Mouse (Mus musculus): Measurements from ENCODE around the gene Ahnak. TPM values are rescaled to one million over a fixed set of nuclear protein-coding genes. Genes with fewer than 3 reads are reported as not detected.

The Ahnak gene
- polyA plus RNA-seq, 1 experiment from 2014 or later: 10.6 TPM

DNA sequence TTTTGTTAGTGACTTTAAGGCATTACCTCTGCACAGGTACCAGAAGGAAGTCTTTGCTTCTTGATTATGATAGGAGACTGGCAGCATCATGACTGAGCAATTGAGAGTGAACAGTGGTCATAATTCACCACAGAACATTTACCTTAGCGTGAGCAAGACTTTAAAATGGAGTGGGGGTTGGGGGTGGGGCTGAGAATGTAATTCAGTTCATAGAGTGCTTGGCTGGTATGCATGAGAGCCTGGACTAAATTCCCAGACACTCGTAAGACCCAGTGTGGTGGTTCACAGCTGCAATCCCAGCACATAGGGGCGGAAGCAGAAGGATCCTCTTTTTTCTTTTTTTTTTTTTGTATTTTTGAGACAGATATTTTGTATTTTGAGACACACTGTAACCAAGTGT, 30.2 kb downstream of the Ahnak start:
- H3K4me2 ChIP-seq (ENCODE audit: low read depth, low read length): no peak overlapping the region
- WGBS: 94% methylated on average over 3 of the region's 3 CpGs
- no peaks in the 10 kb centered on the region for H3K4me1 ChIP-seq (ENCODE audit: control insufficient read depth, insufficient read depth, low read length)
- H3K4me3 ChIP-seq (ENCODE audit: low read depth, low read length): no peak overlapping the region
- no peaks in the 10 kb centered on the region for H3K27me3 ChIP-seq (ENCODE audit: control insufficient read depth, insufficient read depth, low read length)
- no peaks in the 10 kb centered on the region for H3K36me3 ChIP-seq (replicated peaks; ENCODE audit: control insufficient read depth, insufficient read depth, low read depth, low read length)
- ATAC-seq (replicated peaks; ENCODE audit: insufficient number of reproducible peaks, low FRiP score, low TSS enrichment, low read depth): no peak
- H3K27ac ChIP-seq (replicated peaks; ENCODE audit: low read depth, low read length): no peak overlapping the region
- DNase-seq (ENCODE audit: low spot score): no peak
- H3K9ac ChIP-seq (replicated peaks; ENCODE audit: low read length): no peak overlapping the region
- H3K9me3 ChIP-seq (replicated peaks; ENCODE audit: control insufficient read depth, low read length): no peaks in the 10 kb centered on the region

GRCm38 (mm10) chr19:9023021-9023778, 34.1 kb downstream of the Ahnak start:
- Histone ChIP-seq H3K27me3 (ENCODE audit: control insufficient read depth, insufficient read depth, low read length) (no peaks in the 10 kb centered on the region), H3K9me3 (replicated peaks; ENCODE audit: control insufficient read depth, low read length) (no peaks in the 10 kb centered on the region), H3K4me2 (ENCODE audit: low read depth, low read length) (no peak overlapping the region), H3K27ac (replicated peaks; ENCODE audit: low read depth, low read length) (no peak overlapping the region), H3K36me3 (replicated peaks; ENCODE audit: control insufficient read depth, insufficient read depth, low read depth, low read length) (no peaks in the 10 kb centered on the region), H3K4me3 (ENCODE audit: low read depth, low read length) (no peak overlapping the region), H3K4me1 (ENCODE audit: control insufficient read depth, insufficient read depth, low read length) (no peaks in the 10 kb centered on the region), H3K9ac (replicated peaks; ENCODE audit: low read length) (no peak overlapping the region)
- WGBS: 56% methylated on average over 11 of the region's 11 CpGs
- DNase-seq (ENCODE audit: low spot score) (no peak), ATAC-seq (replicated peaks; ENCODE audit: insufficient number of reproducible peaks, low FRiP score, low TSS enrichment, low read depth) (no peak)

DNA sequence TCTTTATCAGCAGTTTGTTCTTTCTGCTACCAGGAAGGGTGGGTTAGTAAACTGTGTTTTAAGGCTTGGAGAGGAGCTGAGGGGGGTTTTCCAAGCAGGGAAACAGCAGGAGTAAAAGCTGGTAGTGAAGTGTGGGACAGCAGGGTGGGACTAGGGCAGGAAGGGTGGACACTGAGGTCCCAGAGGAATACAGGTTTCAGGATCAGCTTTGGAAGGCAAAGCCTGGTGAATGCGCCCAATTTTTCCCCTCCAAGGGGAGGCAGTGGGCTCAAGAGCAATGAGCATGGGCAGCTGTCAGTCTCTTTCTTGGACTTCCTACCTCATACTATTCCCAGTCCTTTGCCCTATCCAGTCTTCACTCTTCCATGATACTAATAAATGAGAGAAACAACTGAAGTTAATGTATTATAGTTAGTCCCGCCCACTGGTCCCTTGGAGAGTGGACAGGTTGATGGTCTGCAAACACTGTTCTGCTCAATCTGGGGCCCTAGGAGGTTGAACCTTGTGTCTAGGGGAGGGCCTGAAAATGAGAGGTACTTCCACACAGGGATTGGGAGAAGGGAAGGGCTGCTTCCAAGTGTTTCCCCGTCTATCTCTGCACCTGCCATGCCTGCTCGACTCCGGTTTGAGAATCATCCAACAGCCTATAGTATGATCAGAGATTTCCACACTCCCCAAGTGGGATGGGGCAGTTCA, 36.6 kb downstream of the Ahnak start:
- H3K9ac ChIP-seq (replicated peaks; ENCODE audit: low read length): no peak overlapping the region
- H3K4me2 ChIP-seq (ENCODE audit: low read depth, low read length): no peak overlapping the region
- H3K9me3 ChIP-seq (replicated peaks; ENCODE audit: control insufficient read depth, low read length): no peaks in the 10 kb centered on the region
- no peak overlapping the region for H3K27ac ChIP-seq (replicated peaks; ENCODE audit: low read depth, low read length)
- H3K4me3 ChIP-seq (ENCODE audit: low read depth, low read length): no peak overlapping the region
- no peaks in the 10 kb centered on the region for H3K36me3 ChIP-seq (replicated peaks; ENCODE audit: control insufficient read depth, insufficient read depth, low read depth, low read length)
- DNase-seq (ENCODE audit: low spot score): no peak
- no peaks in the 10 kb centered on the region for H3K27me3 ChIP-seq (ENCODE audit: control insufficient read depth, insufficient read depth, low read length)
- WGBS: 90% methylated on average over 5 of the region's 5 CpGs
- no peaks in the 10 kb centered on the region for H3K4me1 ChIP-seq (ENCODE audit: control insufficient read depth, insufficient read depth, low read length)
- no peak for ATAC-seq (replicated peaks; ENCODE audit: insufficient number of reproducible peaks, low FRiP score, low TSS enrichment, low read depth)

DNA sequence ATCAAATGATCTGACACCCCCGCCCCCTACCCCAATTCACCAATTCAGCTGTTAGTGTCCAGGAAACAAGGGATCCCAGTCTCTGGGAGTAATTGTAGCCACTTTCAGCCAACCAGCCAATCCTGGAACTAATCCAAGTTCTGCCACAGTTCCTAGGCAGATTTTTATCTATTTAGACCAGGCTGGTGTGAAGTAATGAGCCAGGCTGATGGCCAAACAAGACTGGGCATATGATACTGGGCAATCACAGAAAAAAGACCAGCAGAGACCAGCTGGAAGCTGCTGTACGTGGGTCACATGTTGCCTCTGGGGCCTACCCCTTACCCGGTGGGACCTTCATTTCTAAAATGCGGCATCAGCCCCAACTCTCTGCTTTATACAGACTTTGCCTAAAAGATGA, 37.5 kb downstream of the Ahnak start:
- H3K4me1 ChIP-seq (ENCODE audit: control insufficient read depth, insufficient read depth, low read length): no peaks in the 10 kb centered on the region
- H3K9me3 ChIP-seq (replicated peaks; ENCODE audit: control insufficient read depth, low read length): no peaks in the 10 kb centered on the region
- no peak for DNase-seq (ENCODE audit: low spot score)
- no peaks in the 10 kb centered on the region for H3K27me3 ChIP-seq (ENCODE audit: control insufficient read depth, insufficient read depth, low read length)
- no peak for ATAC-seq (replicated peaks; ENCODE audit: insufficient number of reproducible peaks, low FRiP score, low TSS enrichment, low read depth)
- H3K4me3 ChIP-seq (ENCODE audit: low read depth, low read length): no peak overlapping the region
- H3K9ac ChIP-seq (replicated peaks; ENCODE audit: low read length): no peak overlapping the region
- no peak overlapping the region for H3K4me2 ChIP-seq (ENCODE audit: low read depth, low read length)
- WGBS: 77% methylated on average over 4 of the region's 4 CpGs
- H3K27ac ChIP-seq (replicated peaks; ENCODE audit: low read depth, low read length): no peak overlapping the region
- H3K36me3 ChIP-seq (replicated peaks; ENCODE audit: control insufficient read depth, insufficient read depth, low read depth, low read length): no peaks in the 10 kb centered on the region

DNA sequence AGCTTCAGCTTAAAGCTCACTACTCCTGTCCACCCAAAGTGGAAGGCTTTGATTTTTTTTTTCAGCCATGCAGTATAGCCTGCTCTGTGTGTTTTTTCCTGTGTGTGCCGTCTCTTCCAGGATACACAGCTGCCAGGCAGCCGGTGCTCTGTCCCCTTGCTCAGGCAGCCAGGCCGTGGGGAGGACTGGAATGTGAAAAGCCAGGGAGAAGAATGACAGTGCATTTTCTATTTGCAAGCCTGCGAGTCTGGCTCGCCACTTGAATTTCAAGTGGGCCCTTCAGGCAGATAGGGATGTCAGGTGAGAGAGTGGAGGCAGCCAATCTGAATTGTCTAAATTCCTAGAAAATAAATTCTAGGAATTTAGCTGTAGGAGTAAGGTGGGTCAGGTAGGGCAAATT, 38.7 kb downstream of the Ahnak start:
- WGBS: 23% methylated on average over 5 of the region's 5 CpGs
- DNase-seq (ENCODE audit: low spot score): peak; percentile 41
- Histone ChIP-seq H3K27me3 (ENCODE audit: control insufficient read depth, insufficient read depth, low read length) (no peaks in the 10 kb centered on the region), H3K36me3 (replicated peaks; ENCODE audit: control insufficient read depth, insufficient read depth, low read depth, low read length) (no peaks in the 10 kb centered on the region), H3K4me3 (ENCODE audit: low read depth, low read length) (no peak overlapping the region), H3K9me3 (replicated peaks; ENCODE audit: control insufficient read depth, low read length) (no peaks in the 10 kb centered on the region), H3K9ac (replicated peaks; ENCODE audit: low read length) (no peak overlapping the region), H3K4me2 (ENCODE audit: low read depth, low read length) (no peak overlapping the region), H3K4me1 (ENCODE audit: control insufficient read depth, insufficient read depth, low read length) (no peaks in the 10 kb centered on the region), H3K27ac (replicated peaks; ENCODE audit: low read depth, low read length) (no peak overlapping the region)
- no peak for ATAC-seq (replicated peaks; ENCODE audit: insufficient number of reproducible peaks, low FRiP score, low TSS enrichment, low read depth)

GRCm38 (mm10) chr19:9028375-9028774, 39.3 kb downstream of the Ahnak start:
- WGBS: 73% methylated on average over 3 of the region's 3 CpGs
- no peak overlapping the region for H3K27ac ChIP-seq (replicated peaks; ENCODE audit: low read depth, low read length)
- H3K36me3 ChIP-seq (replicated peaks; ENCODE audit: control insufficient read depth, insufficient read depth, low read depth, low read length): no peaks in the 10 kb centered on the region
- H3K9ac ChIP-seq (replicated peaks; ENCODE audit: low read length): no peak overlapping the region
- no peak overlapping the region for H3K4me2 ChIP-seq (ENCODE audit: low read depth, low read length)
- ATAC-seq (replicated peaks; ENCODE audit: insufficient number of reproducible peaks, low FRiP score, low TSS enrichment, low read depth) (no peak), DNase-seq (ENCODE audit: low spot score) (no peak)
- H3K27me3 ChIP-seq (ENCODE audit: control insufficient read depth, insufficient read depth, low read length): no peaks in the 10 kb centered on the region
- H3K4me3 ChIP-seq (ENCODE audit: low read depth, low read length): no peak overlapping the region
- no peaks in the 10 kb centered on the region for H3K9me3 ChIP-seq (replicated peaks; ENCODE audit: control insufficient read depth, low read length)
- H3K4me1 ChIP-seq (ENCODE audit: control insufficient read depth, insufficient read depth, low read length): no peaks in the 10 kb centered on the region

DNA sequence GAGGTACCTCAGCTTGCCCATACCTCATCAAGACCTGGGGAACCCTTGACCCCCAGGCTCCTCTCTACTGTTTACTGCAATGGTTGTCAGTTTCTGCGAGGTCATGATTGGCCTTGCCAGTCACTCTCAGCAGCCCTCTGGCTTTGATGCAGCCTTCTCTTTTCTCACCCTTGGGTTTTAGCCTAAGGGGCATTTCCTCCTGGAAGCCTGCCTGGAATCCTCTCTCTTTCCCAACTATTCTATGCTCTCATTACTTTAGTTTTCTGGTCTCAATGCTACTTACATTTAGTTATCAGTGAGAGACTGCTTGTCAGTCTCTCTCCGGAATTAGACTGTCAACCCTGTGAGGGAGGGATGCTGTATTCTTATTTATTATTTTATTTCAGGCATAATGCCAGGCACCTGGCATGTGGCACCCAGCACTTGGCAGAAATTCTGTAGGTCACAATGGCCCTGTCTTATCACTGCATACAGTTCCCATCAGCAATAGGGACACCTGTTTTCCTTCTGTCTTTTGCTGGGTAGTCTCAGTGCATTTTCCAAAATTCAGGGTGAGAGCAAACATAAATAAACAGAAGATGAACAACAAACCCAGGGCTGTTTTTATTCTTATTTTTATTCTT, 40.7 kb downstream of the Ahnak start:
- H3K36me3 ChIP-seq (replicated peaks; ENCODE audit: control insufficient read depth, insufficient read depth, low read depth, low read length): no peaks in the 10 kb centered on the region
- no peaks in the 10 kb centered on the region for H3K9me3 ChIP-seq (replicated peaks; ENCODE audit: control insufficient read depth, low read length)
- DNase-seq (ENCODE audit: low spot score) (no peak), ATAC-seq (replicated peaks; ENCODE audit: insufficient number of reproducible peaks, low FRiP score, low TSS enrichment, low read depth) (no peak)
- no peak overlapping the region for H3K27ac ChIP-seq (replicated peaks; ENCODE audit: low read depth, low read length)
- H3K27me3 ChIP-seq (ENCODE audit: control insufficient read depth, insufficient read depth, low read length): no peaks in the 10 kb centered on the region
- H3K4me2 ChIP-seq (ENCODE audit: low read depth, low read length): no peak overlapping the region
- no peak overlapping the region for H3K4me3 ChIP-seq (ENCODE audit: low read depth, low read length)
- no peaks in the 10 kb centered on the region for H3K4me1 ChIP-seq (ENCODE audit: control insufficient read depth, insufficient read depth, low read length)
- 83% methylated on average over 2 of the region's 2 CpGs for WGBS
- no peak overlapping the region for H3K9ac ChIP-seq (replicated peaks; ENCODE audit: low read length)

GRCm38 (mm10) chr19:9032502-9033129, 43.5 kb downstream of the Ahnak start:
- no peak for DNase-seq (ENCODE audit: low spot score)
- H3K9ac ChIP-seq (replicated peaks; ENCODE audit: low read length): no peak overlapping the region
- H3K4me1 ChIP-seq (ENCODE audit: control insufficient read depth, insufficient read depth, low read length): no peaks in the 10 kb centered on the region
- WGBS: 63% methylated on average over 7 of the region's 7 CpGs
- no peak overlapping the region for H3K4me2 ChIP-seq (ENCODE audit: low read depth, low read length)
- H3K27me3 ChIP-seq (ENCODE audit: control insufficient read depth, insufficient read depth, low read length): no peaks in the 10 kb centered on the region
- H3K9me3 ChIP-seq (replicated peaks; ENCODE audit: control insufficient read depth, low read length): no peaks in the 10 kb centered on the region
- no peaks in the 10 kb centered on the region for H3K36me3 ChIP-seq (replicated peaks; ENCODE audit: control insufficient read depth, insufficient read depth, low read depth, low read length)
- H3K27ac ChIP-seq (replicated peaks; ENCODE audit: low read depth, low read length): no peak overlapping the region
- H3K4me3 ChIP-seq (ENCODE audit: low read depth, low read length): no peak overlapping the region
- ATAC-seq (replicated peaks; ENCODE audit: insufficient number of reproducible peaks, low FRiP score, low TSS enrichment, low read depth): no peak

Data from embryonic facial prominence, embryonic 11.5 days (tissue).